Mouse (Mus musculus): ENCODE data around the gene Scgb2b24. TPM values are rescaled to one million over a fixed set of nuclear protein-coding genes. Genes with fewer than 3 reads are reported as not detected.

Scgb2b24 gene
- not detected for total RNA-seq (2021)

DNA sequence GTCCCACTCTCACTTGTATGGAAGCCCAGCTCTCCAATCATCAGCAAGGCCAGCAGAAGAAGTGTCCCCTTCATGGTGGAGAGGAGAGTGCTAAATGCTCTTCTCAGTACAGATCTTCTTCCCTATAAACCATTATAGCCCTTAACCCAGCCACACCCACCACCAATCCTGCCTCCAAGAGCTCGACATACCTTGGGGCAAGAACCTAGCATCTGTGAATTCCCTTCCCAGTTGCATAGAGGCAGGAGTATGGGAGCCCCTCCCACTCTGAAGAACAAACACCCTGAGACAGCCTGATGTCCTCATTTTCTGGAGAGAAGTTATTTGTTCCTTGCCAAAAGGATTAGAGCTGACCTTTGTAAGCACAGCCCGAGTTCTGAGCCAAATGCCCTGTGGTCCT, at the start of gene Scgb2b24:
Gene Scgb2b24, minus strand, starts transcription at position 101 of the 400 bp plus-strand sequence.
- DNase-seq, result no peak
- intact Hi-C loops (cut with DNase I), result no loop called here

DNA sequence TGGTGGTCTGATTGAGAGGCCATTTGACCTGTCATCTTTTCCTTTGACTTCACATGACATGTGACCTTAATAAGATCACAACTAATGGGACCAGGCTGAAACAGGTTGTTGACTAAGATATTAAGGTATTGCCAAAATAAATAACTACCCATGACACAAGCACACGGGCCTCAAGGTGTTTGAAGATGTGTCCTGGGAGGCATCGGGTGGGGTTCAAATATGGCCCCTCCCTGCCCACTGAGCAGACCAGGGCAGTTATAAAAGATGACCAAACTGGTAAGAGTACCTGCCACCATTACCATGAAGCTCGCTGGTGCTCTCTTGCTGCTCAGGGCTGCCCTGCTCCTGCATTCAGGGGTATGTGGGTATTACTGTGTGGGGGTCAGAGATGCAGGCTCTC, 4.4 kb upstream of the Scgb2b24 start, which contains the start of gene Scgb1b24:
Gene Scgb1b24, plus strand, starts transcription at position 301 of the 400 bp plus-strand sequence.
- intact Hi-C loops (cut with DNase I), result no loop called here
- no peak for DNase-seq

DNA sequence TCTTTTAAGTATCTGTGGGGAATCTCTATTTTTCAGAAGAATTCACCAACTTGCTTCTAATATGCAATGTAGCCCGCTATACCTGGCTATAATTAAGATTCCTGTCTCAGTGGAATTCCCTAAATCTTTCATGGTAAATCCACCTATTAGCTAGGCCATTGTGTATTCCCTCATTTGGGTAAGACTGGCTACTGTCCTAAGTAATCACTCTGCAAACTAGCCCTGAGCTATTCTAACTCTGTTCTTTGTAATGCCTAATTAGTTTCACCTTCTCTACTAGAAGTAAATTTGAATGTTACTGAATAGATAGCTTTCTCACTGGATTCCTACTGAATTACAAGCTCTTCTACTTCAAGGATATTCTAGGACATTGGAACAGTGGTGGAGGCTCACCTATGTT, 49.2 kb downstream of the Scgb2b24 start:
- intact Hi-C loops (cut with DNase I), result no loop called here
- no peak for DNase-seq

Other genes with a start within 250 kb of the Scgb2b24 start
- not detected for gene Scgb2b21, start 218.9 kb downstream of the Scgb2b24 start, total RNA-seq (2021)
- gene Scgb1b24, start 4.5 kb upstream of the Scgb2b24 start, total RNA-seq (2021), result not detected
- not detected for gene Scgb2b26, start 205.7 kb upstream of the Scgb2b24 start, total RNA-seq (2021)